8 mouse cellular contexts compared by ENCODE assay signal in genomic region chr4:106562837-106563790, GRCm38 (mm10). TPM values are rescaled to one million over a fixed set of nuclear protein-coding genes. Genes with fewer than 3 reads are reported as not detected.
DNase-seq lines count a peak whose midpoint lies in the region; ATAC-seq lines count a peak whose summit lies in the region.

No protein-coding gene starts in this region.

- H3K36me3 ChIP-seq in embryonic facial prominence, embryonic 12.5 days: peaks cover 40% of the 10 kb centered on the region

- no peaks in the 10 kb centered on the region for H3K9me3 ChIP-seq in embryonic facial prominence, embryonic 12.5 days

- peak overlapping the region; percentile 85; the same call in 1 of the 2 replicates for H3K9ac ChIP-seq in embryonic facial prominence, embryonic 12.5 days

- peak overlapping the region; percentile 94 for H3K4me3 ChIP-seq in embryonic facial prominence, embryonic 12.5 days

- peaks cover 31% of the 10 kb centered on the region for H3K4me1 ChIP-seq in embryonic facial prominence, embryonic 12.5 days

- WGBS in embryonic facial prominence, embryonic 12.5 days: 57% methylated on average over 9 of the region's 9 CpGs

- H3K4me2 ChIP-seq in embryonic facial prominence, embryonic 12.5 days (replicated peaks): peak overlapping the region; percentile 61

- ATAC-seq in embryonic facial prominence, embryonic 12.5 days (ENCODE audit: insufficient number of reproducible peaks, insufficient read depth, low FRiP score, low TSS enrichment): no peak
- no peak for ATAC-seq in megakaryocyte-erythroid progenitor cell, adult 5-6 weeks (replicated peaks; ENCODE audit: low FRiP score, low TSS enrichment, poor library complexity, severe bottlenecking)

- no peaks in the 10 kb centered on the region for H3K27me3 ChIP-seq in embryonic facial prominence, embryonic 12.5 days

- no peak overlapping the region for H3K27ac ChIP-seq in embryonic facial prominence, embryonic 12.5 days

- peak; percentile 55 for DNase-seq in NIH3T3 (ENCODE audit: low read depth)
- DNase-seq in kidney, adult 18-20 months: peak; percentile 56
- DNase-seq in mesoderm, embryonic 11.5 days (ENCODE audit: low read depth, low spot score): peak; percentile 39
- DNase-seq in urinary bladder, postnatal 36 days (ENCODE audit: low spot score in 2 of 2): no peak
- DNase-seq in adrenal gland, postnatal 25 days: no peak
- DNase-seq in testis, postnatal 10 days (ENCODE audit: low spot score): no peak

RNA-seq across cellular contexts. Expression of gene Dhcr24, which starts 2.3 kb away (rescaled TPM):
- 5.5 and 6.0 TPM in 2 replicates for polyA plus RNA-seq in embryonic facial prominence, embryonic 12.5 days (2016; fragmentation: Nextera tagmentation; extraction: Ambion mirVana)
- total RNA-seq in megakaryocyte-erythroid progenitor cell, adult 5-6 weeks (2014; fragmentation: Nextera tagmentation): 27.7 and 27.8 TPM in 2 replicates
- 9.4 and 11.2 TPM in 2 replicates for total RNA-seq in megakaryocyte-erythroid progenitor cell, adult 5-6 weeks (2017)
- total RNA-seq in adrenal gland, postnatal 25 days (2021): 428 and 448 TPM in 2 replicates

RNA-seq across cellular contexts. Expression of gene Lexm, which starts 53.9 kb away (rescaled TPM):
- 0.40 and 0.76 TPM in 2 replicates for polyA plus RNA-seq in embryonic facial prominence, embryonic 12.5 days (2016; fragmentation: Nextera tagmentation; extraction: Ambion mirVana)
- not detected in 2 replicates for total RNA-seq in megakaryocyte-erythroid progenitor cell, adult 5-6 weeks (2014; fragmentation: Nextera tagmentation)
- not detected in 2 replicates for total RNA-seq in megakaryocyte-erythroid progenitor cell, adult 5-6 weeks (2017)
- not detected in 2 replicates for total RNA-seq in adrenal gland, postnatal 25 days (2021)

RNA-seq across cellular contexts. Expression of gene Ttc22, which starts 59.1 kb away (rescaled TPM):
- polyA plus RNA-seq in embryonic facial prominence, embryonic 12.5 days (2016; fragmentation: Nextera tagmentation; extraction: Ambion mirVana): 0.61 and 0.95 TPM in 2 replicates
- not detected in 2 replicates for total RNA-seq in megakaryocyte-erythroid progenitor cell, adult 5-6 weeks (2014; fragmentation: Nextera tagmentation)
- not detected in 2 replicates for total RNA-seq in megakaryocyte-erythroid progenitor cell, adult 5-6 weeks (2017)
- total RNA-seq in adrenal gland, postnatal 25 days (2021): not detected in 2 replicates

Comparison
In these comparisons a context has a peak if more than half of its experiments do, and no peak if none do; other contexts are left out.
1. DNase-seq: peak in NIH3T3 (single experiment), kidney, adult 18-20 months (single experiment) and mesoderm, embryonic 11.5 days (single experiment); none in urinary bladder, postnatal 36 days (0 of 2), adrenal gland, postnatal 25 days (single experiment) and testis, postnatal 10 days (single experiment).
2. RNA of gene Dhcr24, which starts 2.3 kb away (total RNA-seq): 428 to 448 TPM in adrenal gland, postnatal 25 days; 9.4 to 27.8 TPM in megakaryocyte-erythroid progenitor cell, adult 5-6 weeks; every median in the first group is over 10 times any median in the second.